Mouse (Mus musculus) midbrain, postnatal 0 days (tissue): Measurements from ENCODE around the gene Zfand4. TPM values are rescaled to one million over a fixed set of nuclear protein-coding genes. Genes with fewer than 3 reads are reported as not detected.

Source experiments
- ATAC-seq: fragments of 200-750 bp; cut with Nextera tagmentation; 2 replicates; pipeline ENCODE4 v1.8.0; 2017; ENCODE audit warnings: moderate number of reproducible peaks, mild to moderate bottlenecking, moderate TSS enrichment, moderate library complexity; ENCODE audit not compliant: low FRiP score
- DNase-seq: peaks from one replicate; pipeline ENCODE4 v3.0.0-alpha.2; 2015; ENCODE audit warnings: low spot score
- H3K27ac ChIP-seq: fragments of 300-500 bp; sonication (generic); 2 replicates; pipeline ENCODE4 v1.5.1; 2014; ENCODE audit warnings: low read depth, mild to moderate bottlenecking, low read length, mixed read lengths
- H3K27me3 ChIP-seq: fragments of 300-500 bp; sonication (generic); 2 replicates; pipeline ENCODE4 v1.6.1; 2014; ENCODE audit warnings: low read length, control low read depth, mixed read lengths; ENCODE audit not compliant: insufficient read depth
- H3K36me3 ChIP-seq: fragments of 300-500 bp; sonication (generic); 2 replicates; pipeline ENCODE4 v1.6.1; 2014; ENCODE audit warnings: low read length, control low read depth, mixed read lengths; ENCODE audit not compliant: insufficient read depth
- H3K4me1 ChIP-seq: fragments of 300-500 bp; sonication (generic); 2 replicates; pipeline ENCODE4 v1.6.1; 2014; ENCODE audit warnings: mild to moderate bottlenecking, control low read depth, antibody characterized with exemption, low read length, mixed read lengths; ENCODE audit not compliant: insufficient read depth
- H3K4me2 ChIP-seq: fragments of 300-500 bp; sonication (generic); 2 replicates; pipeline ENCODE4 v1.6.1; 2014; ENCODE audit warnings: low read depth, mild to moderate bottlenecking, low read length, mixed read lengths; ENCODE audit not compliant: poor library complexity, severe bottlenecking
- H3K4me3 ChIP-seq: fragments of 300-500 bp; sonication (generic); 2 replicates; pipeline ENCODE4 v1.5.1; 2014; ENCODE audit warnings: low read depth, mild to moderate bottlenecking, low read length, moderate library complexity
- H3K9ac ChIP-seq: fragments of 300-500 bp; sonication (generic); replicated peaks from 2 replicates; pipeline ENCODE4 v1.6.1; 2014; ENCODE audit warnings: mild to moderate bottlenecking, low read length, moderate library complexity, mixed read lengths; ENCODE audit not compliant: poor library complexity, severe bottlenecking
- H3K9me3 ChIP-seq: fragments of 300-500 bp; sonication (generic); 2 replicates; pipeline ENCODE4 v1.6.1; 2016; ENCODE audit warnings: low read length, control low read depth
- CTCF ChIP-seq: IDR thresholded peaks from 2 replicates; pipeline ENCODE4 v1.5.1; 2016; ENCODE audit warnings: antibody characterized with exemption, mild to moderate bottlenecking
- WGBS: fragments of 180-500 bp; shearing (Covaris S2); extraction: QIAGEN DNeasy Blood & Tissue Kit; methylation state at CpG from one replicate; pipeline ENCODE4 v1.1.7; 2014; 5-methylcytosine and 5-hydroxymethylcytosine counted together
- polyA plus RNA-seq: library from polyadenylated mRNA; unstranded; fragments of >200 nt; fragmentation: Nextera tagmentation; extraction: Ambion mirVana; gene quantifications from 2 replicates; pipeline ENCODE4 v1.2.1, GENCODE M21; 2015
- total RNA-seq: library from RNA; depleted of rRNA; stranded (reverse); fragments of >200 nt; gene quantifications from 2 replicates; pipeline ENCODE4 v1.2.3, GENCODE M21; 2014

Zfand4 gene
- total and polyA plus RNA-seq, 2 experiments from 2014 or later, result 5.8 TPM

GRCm38 (mm10) chr6:116356948-116357325, 92.9 kb downstream of the Zfand4 start:
- H3K4me1 ChIP-seq, result no peaks in the 10 kb centered on the region
- H3K27ac ChIP-seq, result no peak overlapping the region
- H3K27me3 ChIP-seq, result no peaks in the 10 kb centered on the region
- ATAC-seq (no peak), DNase-seq (peak; percentile 21)
- no peak overlapping the region for H3K4me2 ChIP-seq
- H3K9me3 ChIP-seq, result no peaks in the 10 kb centered on the region
- H3K4me3 ChIP-seq, result no peak overlapping the region
- TF ChIP-seq CTCF, result no peak
- no peaks in the 10 kb centered on the region for H3K36me3 ChIP-seq
- H3K9ac ChIP-seq, result no peak overlapping the region
- WGBS, result 68% methylated on average over 4 of the region's 4 CpGs

DNA sequence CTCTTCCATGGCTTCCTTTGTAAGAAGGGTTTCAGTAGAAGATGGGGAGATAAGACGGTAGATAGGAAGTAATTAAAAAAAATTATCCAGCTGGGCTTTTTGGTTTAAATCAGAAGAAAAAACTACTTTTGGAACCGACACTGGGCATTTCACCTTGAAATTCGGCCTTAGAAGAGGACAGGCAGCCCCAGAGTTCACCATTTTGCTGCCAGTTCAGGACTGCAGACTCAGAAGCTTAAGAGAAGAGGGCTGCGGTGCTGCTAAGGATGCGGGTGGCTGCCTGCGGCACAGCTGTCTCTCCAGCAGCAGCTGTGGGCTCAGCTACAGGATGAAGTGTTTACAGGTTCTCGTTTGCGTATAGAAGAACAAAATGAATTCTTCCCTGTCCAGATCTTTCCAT, 94.0 kb downstream of the Zfand4 start:
- H3K4me1 ChIP-seq, result no peaks in the 10 kb centered on the region
- DNase-seq (no peak), ATAC-seq (no peak)
- no peak overlapping the region for H3K9ac ChIP-seq
- no peak overlapping the region for H3K4me3 ChIP-seq
- no peak overlapping the region for H3K27ac ChIP-seq
- WGBS, result 76% methylated on average over 8 of the region's 8 CpGs
- no peaks in the 10 kb centered on the region for H3K9me3 ChIP-seq
- no peak for TF ChIP-seq CTCF
- H3K27me3 ChIP-seq, result no peaks in the 10 kb centered on the region
- no peak overlapping the region for H3K4me2 ChIP-seq
- no peaks in the 10 kb centered on the region for H3K36me3 ChIP-seq

DNA sequence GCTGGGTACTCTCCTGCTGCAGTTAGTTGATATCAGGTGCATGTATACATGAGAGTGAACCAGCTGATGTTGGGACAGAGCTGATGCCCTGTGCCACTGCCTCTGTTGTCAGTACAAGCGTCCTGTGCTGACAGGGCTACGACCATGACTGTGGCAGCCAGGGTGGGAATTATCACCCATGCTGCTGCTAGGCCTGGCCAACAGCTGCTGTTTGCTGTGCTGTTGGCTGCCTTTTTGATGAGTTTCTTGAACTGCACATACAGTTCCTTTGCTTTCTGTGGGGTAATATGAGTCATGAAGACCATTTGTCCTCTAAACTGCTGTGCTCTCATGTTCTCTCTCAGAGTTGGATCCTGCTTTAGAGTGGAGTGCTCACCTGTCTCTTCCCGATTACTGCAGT, 95.2 kb downstream of the Zfand4 start:
- Histone ChIP-seq H3K9me3 (no peaks in the 10 kb centered on the region), H3K4me3 (no peak overlapping the region), H3K9ac (no peak overlapping the region), H3K4me2 (no peak overlapping the region), H3K27ac (no peak overlapping the region), H3K36me3 (no peaks in the 10 kb centered on the region), H3K27me3 (no peaks in the 10 kb centered on the region), H3K4me1 (no peaks in the 10 kb centered on the region)
- TF ChIP-seq CTCF, result no peak
- ATAC-seq (no peak), DNase-seq (no peak)
- 74% methylated on average over 3 of the region's 3 CpGs for WGBS

- no peaks in the 10 kb centered on the region for H3K9me3 ChIP-seq
- ATAC-seq (no peak), DNase-seq (no peak)
- no peaks in the 10 kb centered on the region for H3K36me3 ChIP-seq
- TF ChIP-seq CTCF, result no peak
- H3K27me3 ChIP-seq, result no peaks in the 10 kb centered on the region
- H3K4me1 ChIP-seq, result no peaks in the 10 kb centered on the region
- 93% methylated on average over 3 of the region's 3 CpGs for WGBS
- no peak overlapping the region for H3K4me3 ChIP-seq
- H3K27ac ChIP-seq, result no peak overlapping the region
- H3K4me2 ChIP-seq, result no peak overlapping the region
- no peak overlapping the region for H3K9ac ChIP-seq
Observed at GRCm38 (mm10) chr6:116361463-116361862, 97.4 kb downstream of the Zfand4 start.

DNA sequence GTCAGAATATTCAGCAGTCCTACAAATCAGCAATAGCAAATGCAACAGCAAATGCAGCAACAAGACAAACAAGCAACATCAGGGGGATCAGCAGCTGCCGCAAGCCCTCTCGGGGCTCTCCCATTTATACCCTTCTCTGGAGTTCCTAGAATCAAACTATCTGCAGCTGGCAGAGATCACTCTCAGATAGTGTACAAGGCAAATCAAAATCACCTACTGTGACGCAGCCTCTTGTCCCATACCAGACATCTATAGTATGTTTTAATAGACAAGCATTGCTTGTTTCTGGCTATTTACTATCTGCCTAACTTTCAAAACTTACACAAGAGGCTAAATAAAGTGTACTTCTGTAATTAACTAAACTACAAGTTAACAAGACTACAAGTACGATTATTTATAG, 98.0 kb downstream of the Zfand4 start:
- Histone ChIP-seq H3K4me2 (no peak overlapping the region), H3K36me3 (no peaks in the 10 kb centered on the region), H3K27ac (no peak overlapping the region), H3K27me3 (no peaks in the 10 kb centered on the region), H3K4me3 (no peak overlapping the region), H3K4me1 (no peaks in the 10 kb centered on the region), H3K9ac (no peak overlapping the region), H3K9me3 (no peaks in the 10 kb centered on the region)
- 91% methylated on average over 4 of the region's 4 CpGs for WGBS
- no peak for TF ChIP-seq CTCF
- DNase-seq, result no peak
- ATAC-seq, result no peak

GRCm38 (mm10) chr6:116367971-116368370, 103.9 kb downstream of the Zfand4 start:
- no peak overlapping the region for H3K27ac ChIP-seq
- TF ChIP-seq CTCF, result no peak
- no peaks in the 10 kb centered on the region for H3K36me3 ChIP-seq
- H3K9ac ChIP-seq, result no peak overlapping the region
- H3K9me3 ChIP-seq, result no peaks in the 10 kb centered on the region
- H3K4me1 ChIP-seq, result no peaks in the 10 kb centered on the region
- WGBS, result 70% methylated on average over 11 of the region's 11 CpGs
- H3K27me3 ChIP-seq, result no peaks in the 10 kb centered on the region
- H3K4me3 ChIP-seq, result no peak overlapping the region
- ATAC-seq (no peak), DNase-seq (no peak)
- H3K4me2 ChIP-seq, result no peak overlapping the region

- Histone ChIP-seq H3K36me3 (no peaks in the 10 kb centered on the region), H3K27ac (no peak overlapping the region), H3K27me3 (no peaks in the 10 kb centered on the region), H3K9ac (no peak overlapping the region), H3K4me1 (no peaks in the 10 kb centered on the region), H3K4me3 (no peak overlapping the region), H3K9me3 (no peaks in the 10 kb centered on the region), H3K4me2 (no peak overlapping the region)
- ATAC-seq (no peak), DNase-seq (no peak)
- WGBS, result 97% methylated on average over 1 of the region's 1 CpGs
- no peak for TF ChIP-seq CTCF
Observed at GRCm38 (mm10) chr6:116369811-116370210, 105.8 kb downstream of the Zfand4 start.
